Comparison of ENCODE assay signal across 18 mouse cellular contexts in the genomic region with DNA sequence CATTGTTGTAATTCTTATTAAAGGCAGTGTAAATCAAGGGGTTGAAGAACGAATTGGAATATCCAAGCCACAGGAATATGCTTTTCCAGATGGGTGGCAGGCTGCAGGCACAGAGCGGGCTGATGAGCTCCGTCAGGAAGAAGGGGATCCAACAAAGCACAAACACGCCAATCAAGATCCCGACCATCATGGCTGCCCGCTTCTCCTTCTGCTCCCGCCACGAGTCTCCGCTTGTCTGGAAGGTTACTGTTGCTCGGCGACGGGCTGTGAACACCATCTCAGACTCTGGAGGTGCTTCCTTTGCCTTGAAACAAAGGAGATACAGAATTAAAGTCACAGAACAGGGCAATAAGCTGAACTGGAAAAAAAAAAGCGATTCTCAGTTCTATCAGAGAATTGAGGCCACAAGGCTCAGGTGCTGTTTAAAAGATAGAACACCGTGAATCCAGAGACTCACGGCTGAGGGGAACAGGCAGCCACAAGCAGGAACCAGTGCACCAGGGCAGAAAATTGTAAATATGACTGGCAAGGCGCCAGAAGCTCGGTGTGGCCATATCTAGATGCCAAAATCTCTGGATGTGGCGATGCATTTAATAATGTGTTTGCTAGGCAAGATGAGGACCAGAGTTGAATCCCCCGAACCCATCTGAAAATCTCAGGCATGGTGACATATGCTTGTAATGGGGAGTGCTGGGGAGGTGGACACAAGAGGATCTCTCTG. TPM values are rescaled to one million over a fixed set of nuclear protein-coding genes. Genes with fewer than 3 reads are reported as not detected.
DNase-seq lines count a peak whose midpoint lies in the region; TF ChIP-seq lines count a peak whose summit lies in the region.
"Had no signal": no experiment of that assay in that cellular context is flagged by ENCODE, and none has a peak within 500 bp of the region (broad histone marks: within the 10 kb centered on the region; RNA-seq: fewer than 3 reads in every experiment).

No protein-coding gene starts in this region.

- no peaks in the 10 kb centered on the region for H3K27me3 ChIP-seq in cerebellum, adult 2 months (ENCODE audit: control insufficient read depth, insufficient read depth, low read length)
- H3K27me3 ChIP-seq: heart, embryonic 12.5 days; liver, embryonic 13.5 days had no signal

- peak; percentile 28 for DNase-seq in layer of hippocampus, adult 11-12 months (ENCODE audit: low spot score)
- no peak for DNase-seq in layer of hippocampus, postnatal 25 days (ENCODE audit: extremely low spot score in 1 of 2, low spot score in 1 of 2)
- peak; percentile 41 for DNase-seq in R1 (ENCODE audit: low read depth, low spot score)
- peak in 1 of 2 experiments; percentile 26 for DNase-seq in cerebellum, adult 2 months
- DNase-seq in layer of hippocampus, adult 9-11 months = peak; percentile 27
- no peak for DNase-seq in kidney, postnatal 10 days
- DNase-seq in kidney, adult 11 months = no peak
- DNase-seq: adrenal gland, adult 8-10 months; gastrocnemius, postnatal 25 days; kidney, adult 2 months; liver, embryonic 13.5 days; lung, postnatal 10 days; thymus, adult 2 months had no signal

- 14% methylated on average over 19 of the region's 19 CpGs for WGBS in cerebellum, adult 2 months

- no peak overlapping the region for H3K27ac ChIP-seq in cerebellum, adult 2 months (ENCODE audit: insufficient read depth, low read length)
- H3K27ac ChIP-seq: embryonic facial prominence, embryonic 10.5 days; hindbrain, embryonic 10.5 days; limb, embryonic 10.5 days; liver, embryonic 13.5 days had no signal

- no peaks in the 10 kb centered on the region for H3K4me1 ChIP-seq in cerebellum, adult 2 months (ENCODE audit: control insufficient read depth, insufficient read depth, low read length)
- H3K4me1 ChIP-seq: embryonic facial prominence, embryonic 10.5 days; heart, embryonic 12.5 days; hindbrain, embryonic 10.5 days; limb, embryonic 10.5 days; liver, embryonic 13.5 days had no signal

- H3K4me3 ChIP-seq in cerebellum, adult 2 months (replicated peaks; ENCODE audit: insufficient read depth, low read depth, low read length) = peak overlapping the region; percentile 20
- H3K4me3 ChIP-seq: embryonic facial prominence, embryonic 10.5 days; heart, embryonic 12.5 days; hindbrain, embryonic 10.5 days; limb, embryonic 10.5 days; liver, embryonic 13.5 days had no signal

- no peak for TF ChIP-seq CTCF in cerebellum, adult 2 months (IDR thresholded peaks at IDR 0.05; ENCODE audit: borderline replicate concordance, insufficient read depth, low read depth, low read length)

- no peak for TF ChIP-seq POLR2A in cerebellum, adult 2 months (IDR thresholded peaks at IDR 0.05; ENCODE audit: borderline replicate concordance, insufficient read depth, low read length)

RNA-seq across cellular contexts. Expression of a gene that starts 17.7 kb away (rescaled TPM):
- total RNA-seq in layer of hippocampus, postnatal 25 days (2021) = 10 to 100 TPM in 1 of 2 experiments, 1 to 10 TPM in 1; 9.1 to 10.3 TPM
- 0.29 and 2.3 TPM in 2 replicates for polyA plus RNA-seq in cerebellum, adult 2 months (2012; rRNA removed)
- total RNA-seq: adrenal gland, adult 8-10 months; gastrocnemius, postnatal 25 days had no signal
- polyA plus RNA-seq: kidney, adult 2 months; large intestine, adult 2 months; liver, embryonic 13.5 days; thymus, adult 2 months had no signal

RNA-seq across cellular contexts. Expression of a gene that starts 57.2 kb away (rescaled TPM):
- 10 to 100 TPM; 25.7 to 26.3 TPM for total RNA-seq in layer of hippocampus, postnatal 25 days (2021)
- polyA plus RNA-seq in cerebellum, adult 2 months (2012; rRNA removed) = 34.9 and 42.0 TPM in 2 replicates

Comparison
In these comparisons a context has a peak if more than half of its experiments do, and no peak if none do; other contexts are left out.
1. DNase-seq: peak in layer of hippocampus, adult 11-12 months (single experiment), R1 (single experiment) and layer of hippocampus, adult 9-11 months (single experiment); none in layer of hippocampus, postnatal 25 days (0 of 2), kidney, postnatal 10 days (single experiment) and kidney, adult 11 months (single experiment).